Mouse (Mus musculus) limb, embryonic 11.5 days (tissue): ENCODE results near the gene Gm5157. TPM values are rescaled to one million over a fixed set of nuclear protein-coding genes. Genes with fewer than 3 reads are reported as not detected.
"Not testable (repeated sequence)": the region's sequence is repeated elsewhere in the genome, so short reads cannot be mapped to it uniquely, and the experiment has no call there.

Source experiments
- ATAC-seq: fragments of 200-750 bp; cut with Nextera tagmentation; 2 replicates; pipeline ENCODE4 v1.8.0; 2017; ENCODE audit warnings: low read depth; ENCODE audit not compliant: insufficient number of reproducible peaks, low FRiP score, low TSS enrichment
- DNase-seq: peaks from one replicate; pipeline ENCODE4 v3.0.0-alpha.2; 2015; ENCODE audit warnings: low spot score
- H3K27ac ChIP-seq: fragments of 300-500 bp; sonication (generic); replicated peaks from 2 replicates; pipeline ENCODE4 v1.5.1; 2014; ENCODE audit warnings: low read depth, mild to moderate bottlenecking, low read length
- H3K27me3 ChIP-seq: fragments of 300-500 bp; sonication (generic); 2 replicates; pipeline ENCODE4 v1.6.1; 2014; ENCODE audit warnings: mild to moderate bottlenecking, low read length, mixed read lengths; ENCODE audit not compliant: control insufficient read depth, insufficient read depth
- H3K36me3 ChIP-seq: fragments of 300-500 bp; sonication (generic); 2 replicates; pipeline ENCODE4 v1.6.1; 2014; ENCODE audit warnings: mild to moderate bottlenecking, low read length, moderate library complexity, mixed read lengths; ENCODE audit not compliant: control insufficient read depth, insufficient read depth
- H3K4me1 ChIP-seq: fragments of 300-500 bp; sonication (generic); 2 replicates; pipeline ENCODE4 v1.6.1; 2014; ENCODE audit warnings: low read length, mixed read lengths; ENCODE audit not compliant: control insufficient read depth, insufficient read depth
- H3K4me2 ChIP-seq: fragments of 300-500 bp; sonication (generic); 2 replicates; pipeline ENCODE4 v1.6.1; 2014; ENCODE audit warnings: low read depth, mild to moderate bottlenecking, moderate library complexity; ENCODE audit not compliant: severe bottlenecking
- H3K4me3 ChIP-seq: fragments of 300-500 bp; sonication (generic); 2 replicates; pipeline ENCODE4 v1.5.1; 2014; ENCODE audit warnings: low read depth, low read length
- H3K9ac ChIP-seq: fragments of 300-500 bp; sonication (generic); 2 replicates; pipeline ENCODE4 v1.6.1; 2014; ENCODE audit warnings: mild to moderate bottlenecking, low read length
- H3K9me3 ChIP-seq: fragments of 300-500 bp; sonication (generic); 2 replicates; pipeline ENCODE4 v1.6.1; 2016; ENCODE audit warnings: low read length; ENCODE audit not compliant: control insufficient read depth
- WGBS: fragments of 180-500 bp; shearing (Covaris S2); extraction: QIAGEN DNeasy Blood & Tissue Kit; methylation state at CpG from one replicate; pipeline ENCODE4 v1.1.7; 2014; 5-methylcytosine and 5-hydroxymethylcytosine counted together
- polyA plus RNA-seq: library from polyadenylated mRNA; unstranded; fragments of >200 nt; fragmentation: Nextera tagmentation; extraction: Ambion mirVana; gene quantifications from 2 replicates; pipeline ENCODE4 v1.2.1, GENCODE M21; 2014

The Gm5157 gene
- not detected in 2 replicates for polyA plus RNA-seq

DNA sequence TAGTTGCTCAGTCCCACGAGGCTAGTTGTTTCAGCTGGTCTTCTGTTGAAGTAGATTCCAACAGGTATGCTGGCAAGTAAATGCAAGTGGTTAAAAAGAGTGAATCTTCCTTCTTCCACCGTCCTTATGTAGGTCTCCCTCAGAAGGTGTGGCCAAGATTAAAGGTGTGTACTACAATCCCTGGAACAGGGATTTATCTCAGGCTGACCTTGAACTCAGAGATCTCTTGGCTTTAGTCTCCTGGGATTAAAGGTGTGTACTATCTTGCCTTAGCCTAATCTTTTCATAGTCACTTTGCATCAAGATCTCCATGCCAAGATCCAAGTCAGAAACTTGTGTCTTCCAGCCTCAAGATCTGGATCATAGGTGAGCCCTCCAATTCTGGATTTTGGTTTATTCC, at the start of gene Gm5157:
Gm5157 (minus strand) TSS at position 101 of the 400 bp plus-strand sequence.
- ATAC-seq, DNase-seq, H3K36me3 ChIP-seq: not testable (repeated sequence)

DNA sequence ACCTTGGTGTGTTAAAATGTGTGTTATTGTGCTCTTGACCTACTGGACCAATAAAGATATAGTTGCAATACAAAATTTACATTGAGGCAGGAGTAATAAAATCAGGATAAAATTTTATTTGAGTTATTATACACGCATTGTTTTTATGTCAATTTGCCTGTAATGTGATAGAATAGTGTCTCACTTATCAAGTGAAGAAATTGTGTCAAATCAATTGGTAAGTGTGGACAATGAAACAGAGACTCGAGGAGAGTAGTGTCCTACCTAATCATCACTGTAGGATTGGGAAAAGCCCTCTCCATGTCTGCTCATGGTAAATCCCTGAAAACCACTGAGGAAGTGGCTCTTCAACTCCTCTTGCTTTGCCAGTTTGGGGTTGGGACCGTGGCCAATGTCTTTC, 28.3 kb downstream of the Gm5157 start, which contains the start of gene Vmn1r123:
Vmn1r123 (plus strand) TSS at position 301 of the 400 bp plus-strand sequence.
- H3K27me3 ChIP-seq, ATAC-seq, H3K27ac ChIP-seq, DNase-seq, H3K4me1 ChIP-seq, H3K4me2 ChIP-seq, H3K4me3 ChIP-seq, H3K9ac ChIP-seq, H3K36me3 ChIP-seq, H3K9me3 ChIP-seq: not testable (repeated sequence)
- 38% methylated on average over 1 of the region's 3 CpGs for WGBS

More for the DNA sequence above, at the start of gene Gm5157:
- not testable (repeated sequence) for H3K4me1 ChIP-seq, H3K27me3 ChIP-seq, H3K9ac ChIP-seq, H3K9me3 ChIP-seq, H3K4me3 ChIP-seq, H3K27ac ChIP-seq, H3K4me2 ChIP-seq
- WGBS, result 58% methylated on average over 1 of the region's 2 CpGs

Other genes with a start within 250 kb of the Gm5157 start
- gene Vmn1r119, start 178.0 kb downstream of the Gm5157 start, polyA plus RNA-seq, result not detected in 2 replicates
- not detected in 2 replicates for gene Vmn1r120, start 136.6 kb downstream of the Gm5157 start, polyA plus RNA-seq
- gene Vmn1r121, start 91.9 kb downstream of the Gm5157 start, polyA plus RNA-seq, result not detected in 2 replicates
- gene Vmn1r122, start 56.3 kb downstream of the Gm5157 start, polyA plus RNA-seq, result not detected in 2 replicates
- gene Vmn1r123, start 28.2 kb downstream of the Gm5157 start, polyA plus RNA-seq, result not detected in 2 replicates
- gene Vmn1r124, start 70.2 kb upstream of the Gm5157 start, polyA plus RNA-seq, result not detected in 2 replicates
- gene Vmn1r125, start 81.8 kb upstream of the Gm5157 start, polyA plus RNA-seq, result not detected in 2 replicates
- not detected in 2 replicates for gene Vmn1r126, start 111.0 kb upstream of the Gm5157 start, polyA plus RNA-seq
- not detected in 2 replicates for gene Vmn1r127, start 129.4 kb upstream of the Gm5157 start, polyA plus RNA-seq
- gene Vmn1r128, start 158.9 kb upstream of the Gm5157 start, polyA plus RNA-seq, result not detected in 2 replicates
- not detected in 2 replicates for gene Vmn1r129, start 170.9 kb upstream of the Gm5157 start, polyA plus RNA-seq
- not detected in 2 replicates for gene Gm6882, start 242.3 kb upstream of the Gm5157 start, polyA plus RNA-seq